Mouse (Mus musculus): ENCODE data around the gene Patj. TPM values are rescaled to one million over a fixed set of nuclear protein-coding genes. Genes with fewer than 3 reads are reported as not detected.
A peak's percentile ranks its signal among the peaks of the same experiment; 100 is the strongest.
"Not testable (repeated sequence)": the region's sequence is repeated elsewhere in the genome, so short reads cannot be mapped to it uniquely, and the experiment has no call there.

Gene Patj
- polyA plus RNA-seq, 1 experiment from 2014 or later: 21.1 TPM

DNA sequence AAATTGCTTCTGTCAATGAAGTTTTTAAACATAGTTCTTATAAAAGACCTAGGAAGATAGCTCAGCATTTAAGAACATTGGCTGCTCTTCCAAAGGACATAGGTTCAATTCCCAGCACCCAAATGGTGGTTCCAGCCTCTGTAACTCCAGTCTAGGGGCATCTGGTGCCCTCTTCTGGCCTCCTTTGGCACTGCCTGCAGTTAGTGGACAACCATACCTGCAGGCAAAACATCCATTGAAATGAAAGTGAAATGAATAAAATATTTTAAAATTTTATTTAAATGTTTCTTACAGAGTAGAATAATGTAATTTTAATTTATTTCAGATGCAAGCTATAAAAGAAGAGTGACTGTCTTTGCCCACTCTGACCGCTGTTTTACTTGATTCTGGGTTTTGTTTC lies 294.4 kb downstream of the Patj start:
- H3K27me3 ChIP-seq (replicated peaks): no peaks in the 10 kb centered on the region
- no peaks in the 10 kb centered on the region for H3K9me3 ChIP-seq
- no peak overlapping the region for H3K4me3 ChIP-seq (replicated peaks)
- H3K4me2 ChIP-seq (replicated peaks): no peak overlapping the region
- H3K4me1 ChIP-seq (replicated peaks): peaks cover 7% of the 10 kb centered on the region; the same call in 1 of the 2 replicates
- no peak overlapping the region for H3K9ac ChIP-seq
- 92% methylated on average over 1 of the region's 1 CpGs for WGBS
- no peaks in the 10 kb centered on the region for H3K36me3 ChIP-seq
- no peak overlapping the region for H3K27ac ChIP-seq
- ATAC-seq: no peak

DNA sequence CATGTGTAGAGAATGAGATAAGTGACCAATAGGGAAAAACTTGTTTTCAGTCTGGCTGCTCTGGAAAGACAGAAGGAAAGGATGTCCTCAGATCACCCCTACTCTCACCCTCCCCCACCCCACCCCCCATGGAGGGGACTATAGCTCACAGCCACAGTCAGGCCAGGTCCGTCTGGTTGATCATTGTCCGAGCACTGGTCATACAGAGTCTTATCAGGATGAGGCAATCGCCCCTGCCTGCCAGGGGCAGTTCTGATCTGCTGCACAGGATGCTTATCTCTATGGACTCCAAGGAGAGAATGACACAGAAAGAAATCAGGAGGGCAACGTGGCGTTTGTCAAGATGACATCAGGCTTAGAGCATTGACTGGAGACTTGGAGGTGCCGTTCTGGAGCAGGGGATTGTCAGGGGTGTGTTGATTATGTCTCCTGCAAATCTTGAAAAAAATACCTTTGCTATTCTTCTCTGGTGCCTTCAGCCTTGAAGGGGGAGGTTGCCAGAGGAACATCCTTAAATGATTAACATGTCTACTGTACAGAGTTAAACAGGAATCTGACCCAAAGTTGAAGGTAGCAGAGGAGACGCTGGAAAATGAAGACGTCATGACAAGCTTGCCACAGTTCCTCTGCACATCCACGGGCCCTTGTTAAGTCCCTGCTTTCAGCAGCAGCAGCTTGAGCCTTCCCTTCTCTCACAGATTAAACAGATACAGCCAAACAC lies 298.0 kb downstream of the Patj start:
- Histone ChIP-seq H3K27ac (no peak overlapping the region), H3K27me3 (replicated peaks) (no peaks in the 10 kb centered on the region), H3K36me3 (no peaks in the 10 kb centered on the region), H3K4me2 (replicated peaks) (no peak overlapping the region), H3K4me1 (replicated peaks) (peaks cover 7% of the 10 kb centered on the region; the same call in 1 of the 2 replicates), H3K9me3 (no peaks in the 10 kb centered on the region), H3K9ac (no peak overlapping the region), H3K4me3 (replicated peaks) (no peak overlapping the region)
- peak; percentile 71; the same call in 1 of the 2 replicates for ATAC-seq
- 26% methylated on average over 9 of the region's 9 CpGs for WGBS

DNA sequence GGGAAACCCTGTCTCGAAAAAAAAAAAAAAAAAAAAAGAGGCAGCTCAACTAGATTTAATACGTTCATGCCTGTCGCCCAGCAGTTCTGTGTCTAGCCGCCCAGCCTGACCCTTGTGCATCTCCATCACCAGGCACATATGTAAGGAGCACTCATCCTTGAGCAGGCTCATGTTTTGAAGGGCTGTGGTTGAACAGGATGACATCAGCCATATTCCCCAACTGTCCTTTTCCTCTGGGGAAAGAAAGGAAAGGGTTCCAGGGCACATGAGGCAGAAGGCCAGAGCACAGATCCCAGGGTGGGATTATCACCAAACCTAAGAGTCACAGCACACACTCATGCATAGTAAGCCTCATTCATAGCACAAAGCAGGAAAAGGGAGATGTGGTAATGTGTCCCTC lies 302.3 kb downstream of the Patj start:
- WGBS: 78% methylated on average over 4 of the region's 4 CpGs
- no peak for ATAC-seq
- Histone ChIP-seq H3K9ac (no peak overlapping the region), H3K9me3 (no peaks in the 10 kb centered on the region), H3K27ac (no peak overlapping the region), H3K4me2 (replicated peaks) (no peak overlapping the region), H3K4me3 (replicated peaks) (no peak overlapping the region), H3K27me3 (replicated peaks) (no peaks in the 10 kb centered on the region), H3K4me1 (replicated peaks) (peaks cover 10% of the 10 kb centered on the region; the same call in 1 of the 2 replicates), H3K36me3 (no peaks in the 10 kb centered on the region)

GRCm38 (mm10) chr4:98698921-98699320 lies 303.3 kb downstream of the Patj start:
- no peaks in the 10 kb centered on the region for H3K36me3 ChIP-seq
- ATAC-seq: no peak
- 74% methylated on average over 3 of the region's 3 CpGs for WGBS
- no peak overlapping the region for H3K4me3 ChIP-seq (replicated peaks)
- H3K4me1 ChIP-seq (replicated peaks): 0 out of 2 replicates have a peak, but pooled peaks cover 4% of the 10 kb centered on the region
- H3K9ac ChIP-seq: no peak overlapping the region
- no peak overlapping the region for H3K27ac ChIP-seq
- H3K4me2 ChIP-seq (replicated peaks): no peak overlapping the region
- H3K27me3 ChIP-seq (replicated peaks): no peaks in the 10 kb centered on the region
- no peaks in the 10 kb centered on the region for H3K9me3 ChIP-seq

GRCm38 (mm10) chr4:98700156-98700555 lies 304.6 kb downstream of the Patj start:
- Histone ChIP-seq H3K36me3 (0 out of 2 replicates have a peak, but pooled peaks cover 3% of the 10 kb centered on the region), H3K4me2 (replicated peaks) (no peak overlapping the region), H3K9me3 (no peaks in the 10 kb centered on the region), H3K4me1 (replicated peaks) (0 out of 2 replicates have a peak, but pooled peaks cover 3% of the 10 kb centered on the region), H3K27ac (no peak overlapping the region), H3K27me3 (replicated peaks) (no peaks in the 10 kb centered on the region), H3K9ac (no peak overlapping the region), H3K4me3 (replicated peaks) (no peak overlapping the region)
- whole genome bisulfite sequencing: 86% methylated on average over 3 of the region's 3 CpGs
- ATAC-seq: no peak

GRCm38 (mm10) chr4:98702201-98702894 lies 306.8 kb downstream of the Patj start:
- H3K9ac ChIP-seq: no peak overlapping the region
- H3K27me3 ChIP-seq (replicated peaks): no peaks in the 10 kb centered on the region
- H3K4me1 ChIP-seq (replicated peaks): 0 out of 2 replicates have a peak, but pooled peaks cover 3% of the 10 kb centered on the region
- peak; percentile 74 for ATAC-seq
- 0 out of 2 replicates have a peak, but pooled peaks cover 3% of the 10 kb centered on the region for H3K36me3 ChIP-seq
- H3K27ac ChIP-seq: no peak overlapping the region
- WGBS: 27% methylated on average over 12 of the region's 12 CpGs
- H3K4me3 ChIP-seq (replicated peaks): no peak overlapping the region
- H3K9me3 ChIP-seq: no peaks in the 10 kb centered on the region
- H3K4me2 ChIP-seq (replicated peaks): 0 out of 2 replicates have a peak overlapping the region, but pooled peaks have one; percentile 24

DNA sequence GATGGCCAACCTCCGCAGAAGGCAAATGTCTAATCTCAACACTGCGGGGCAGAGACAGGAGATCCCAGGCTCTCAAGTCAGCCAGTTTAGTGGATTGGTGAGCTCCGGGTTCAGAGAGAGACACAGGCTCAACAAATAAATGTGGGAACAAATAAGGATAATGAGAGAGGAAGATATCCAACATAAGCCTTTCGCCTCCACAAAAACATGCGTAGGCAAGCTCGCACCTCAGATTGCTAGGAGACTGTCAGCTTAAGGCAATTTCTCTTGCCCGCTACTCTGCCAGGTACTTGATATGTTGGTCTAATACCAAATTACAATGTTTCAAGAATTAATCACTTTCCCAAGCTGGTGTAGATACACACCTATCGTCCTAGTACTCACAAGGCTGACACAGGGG lies 315.3 kb downstream of the Patj start:
- no peak overlapping the region for H3K4me2 ChIP-seq (replicated peaks)
- H3K4me1 ChIP-seq (replicated peaks): no peaks in the 10 kb centered on the region
- no peaks in the 10 kb centered on the region for H3K9me3 ChIP-seq
- H3K4me3 ChIP-seq (replicated peaks): no peak overlapping the region
- no peaks in the 10 kb centered on the region for H3K36me3 ChIP-seq
- no peaks in the 10 kb centered on the region for H3K27me3 ChIP-seq (replicated peaks)
- ATAC-seq: no peak
- H3K27ac ChIP-seq: no peak overlapping the region
- WGBS: 93% methylated on average over 8 of the region's 8 CpGs
- no peak overlapping the region for H3K9ac ChIP-seq

- Histone ChIP-seq H3K9ac (no peak overlapping the region), H3K27ac (no peak overlapping the region), H3K9me3 (no peaks in the 10 kb centered on the region), H3K4me2 (replicated peaks) (no peak overlapping the region), H3K4me1 (replicated peaks) (no peaks in the 10 kb centered on the region), H3K4me3 (replicated peaks) (no peak overlapping the region), H3K36me3 (no peaks in the 10 kb centered on the region), H3K27me3 (replicated peaks) (no peaks in the 10 kb centered on the region)
- WGBS: 83% methylated on average over 17 of the region's 17 CpGs
- no peak for ATAC-seq
These were observed 322.4 kb downstream of the Patj start for GRCm38 (mm10) chr4:98717735-98718546.

- Histone ChIP-seq H3K27me3 (replicated peaks) (no peaks in the 10 kb centered on the region), H3K4me2 (replicated peaks) (no peak overlapping the region), H3K4me1 (replicated peaks) (no peaks in the 10 kb centered on the region), H3K4me3 (replicated peaks) (no peak overlapping the region), H3K9ac (no peak overlapping the region), H3K36me3 (no peaks in the 10 kb centered on the region), H3K27ac (no peak overlapping the region), H3K9me3 (no peaks in the 10 kb centered on the region)
- no peak for ATAC-seq
- 85% methylated on average over 10 of the region's 10 CpGs for WGBS
These were observed 322.9 kb downstream of the Patj start for GRCm38 (mm10) chr4:98718547-98718917.

DNA sequence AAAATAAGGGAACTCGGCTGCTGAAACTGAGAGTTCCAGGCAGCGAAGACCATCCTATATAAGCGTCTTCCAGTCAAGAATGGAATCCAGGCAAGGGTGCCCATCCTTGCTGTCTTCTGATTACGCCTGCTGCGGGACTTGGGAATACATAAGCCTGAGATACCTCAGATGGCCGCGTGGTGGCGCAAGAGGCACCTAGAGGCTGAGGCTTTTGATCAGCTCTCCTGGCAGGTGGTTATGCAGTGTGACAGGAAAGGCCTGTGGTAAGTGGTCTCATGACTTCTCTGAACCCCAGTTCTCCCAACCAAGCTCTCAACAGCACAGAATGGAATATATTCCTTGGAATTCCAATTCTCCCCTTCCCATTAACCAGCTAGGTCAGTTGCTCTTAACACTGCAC lies 326.9 kb downstream of the Patj start:
- 13% methylated on average over 8 of the region's 8 CpGs for WGBS
- H3K9me3 ChIP-seq: no peaks in the 10 kb centered on the region
- no peak overlapping the region for H3K4me2 ChIP-seq (replicated peaks)
- H3K4me3 ChIP-seq (replicated peaks): no peak overlapping the region
- peak; percentile 35; the same call in 1 of the 2 replicates for ATAC-seq
- peaks cover 4% of the 10 kb centered on the region; the same call in 1 of the 2 replicates for H3K27me3 ChIP-seq (replicated peaks)
- H3K4me1 ChIP-seq (replicated peaks): 0 out of 2 replicates have a peak, but pooled peaks cover 3% of the 10 kb centered on the region
- no peaks in the 10 kb centered on the region for H3K36me3 ChIP-seq
- no peak overlapping the region for H3K27ac ChIP-seq
- no peak overlapping the region for H3K9ac ChIP-seq

- not testable (repeated sequence) for H3K27me3 ChIP-seq (replicated peaks); H3K4me1 ChIP-seq (replicated peaks); H3K9ac ChIP-seq; H3K36me3 ChIP-seq; H3K4me3 ChIP-seq (replicated peaks); H3K9me3 ChIP-seq; H3K4me2 ChIP-seq (replicated peaks); ATAC-seq; H3K27ac ChIP-seq
- 88% methylated on average over 1 of the region's 1 CpGs for WGBS
These were observed 329.1 kb downstream of the Patj start for GRCm38 (mm10) chr4:98724682-98725081.

- no peak; the same call in 1 of the 2 replicates for ATAC-seq
- H3K4me2 ChIP-seq (replicated peaks): no peak overlapping the region
- WGBS: 35% methylated on average over 4 of the region's 4 CpGs
These were observed 329.9 kb downstream of the Patj start for GRCm38 (mm10) chr4:98725439-98725838.

More at GRCm38 (mm10) chr4:98725439-98725838, 329.9 kb downstream of the Patj start:
- H3K9ac ChIP-seq: no peak overlapping the region
- H3K9me3 ChIP-seq: no peaks in the 10 kb centered on the region
- H3K4me1 ChIP-seq (replicated peaks): 0 out of 2 replicates have a peak, but pooled peaks cover 3% of the 10 kb centered on the region
- no peaks in the 10 kb centered on the region for H3K36me3 ChIP-seq
- no peak overlapping the region for H3K4me3 ChIP-seq (replicated peaks)
- H3K27ac ChIP-seq: no peak overlapping the region
- H3K27me3 ChIP-seq (replicated peaks): peaks cover 4% of the 10 kb centered on the region; the same call in 1 of the 2 replicates

All from intestine, embryonic 15.5 days (tissue).